11 mouse cellular contexts compared by ENCODE assay signal in genomic region chr7:47158451-47158850, GRCm38 (mm10).
DNase-seq lines count a peak whose midpoint lies in the region.
"Had no signal": no experiment of that assay in that cellular context is flagged by ENCODE, and none has a peak within 500 bp of the region (broad histone marks: within the 10 kb centered on the region; RNA-seq: fewer than 3 reads in every experiment).

No protein-coding gene starts in this region.

- peak; percentile 19 for DNase-seq in cerebellum, adult 11-12 months
- DNase-seq in cerebellum, adult 8-10 months: no peak
- peak; percentile 35 for DNase-seq in cerebellum, adult 9-11 months
- DNase-seq in cerebellum, postnatal 4 days (ENCODE audit: low spot score in 2 of 2): no peak
- peak; percentile 38 to 51 for DNase-seq in cerebellum, postnatal 14 days
- no peak for DNase-seq in cerebellum, postnatal 36 days
- DNase-seq in brain, adult 2 months (ENCODE audit: low read depth, low spot score): peak; percentile 50
- DNase-seq: adrenal gland, adult 8-10 months; adrenal gland, postnatal 14 days; adrenal gland, postnatal 36 days; embryo, embryonic 11 days had no signal

Comparison
In these comparisons a context has a peak if more than half of its experiments do, and no peak if none do; other contexts are left out.
1. DNase-seq: peak in cerebellum, adult 11-12 months (single experiment), cerebellum, adult 9-11 months (single experiment), cerebellum, postnatal 14 days (2 of 2) and brain, adult 2 months (single experiment); none in cerebellum, adult 8-10 months (single experiment), cerebellum, postnatal 4 days (0 of 2) and cerebellum, postnatal 36 days (0 of 2).